Mouse (Mus musculus) heart, adult 2 months (tissue): ENCODE measurements around the gene Oosp3. TPM values are rescaled to one million over a fixed set of nuclear protein-coding genes. Genes with fewer than 3 reads are reported as not detected.

ENCODE experiments used
- DNase-seq, 2 experiments: peaks; one replicate each; pipeline ENCODE4 v3.0.0; 2021
- H3K27ac ChIP-seq: fragments of 200-600 bp; 2 replicates; pipeline ENCODE4 v1.8.1; 2022
- H3K27me3 ChIP-seq: fragments of 200-500 bp; 2 replicates; pipeline ENCODE4 v1.6.1; 2012; ENCODE audit warnings: mild to moderate bottlenecking, low read length, inconsistent platforms, mixed read lengths; ENCODE audit not compliant: control insufficient read depth, insufficient read depth
- H3K36me3 ChIP-seq: fragments of 200-500 bp; 2 replicates; pipeline ENCODE4 v1.6.1; 2012; ENCODE audit warnings: low read length, inconsistent platforms; ENCODE audit not compliant: control insufficient read depth, insufficient read depth
- H3K4me1 ChIP-seq: fragments of 200-500 bp; 2 replicates; pipeline ENCODE4 v1.6.1; 2011; ENCODE audit warnings: low read length; ENCODE audit not compliant: control insufficient read depth, insufficient read depth
- H3K4me3 ChIP-seq: fragments of 200-600 bp; 2 replicates; pipeline ENCODE4 v1.8.1; 2022
- H3K79me2 ChIP-seq: fragments of 200-500 bp; replicated peaks from 2 replicates; pipeline ENCODE4 v1.6.1; 2012; ENCODE audit warnings: mild to moderate bottlenecking, inconsistent platforms, low read length, moderate library complexity, mixed read lengths; ENCODE audit not compliant: control insufficient read depth, insufficient read depth
- H3K9ac ChIP-seq: fragments of 200-500 bp; 2 replicates; pipeline ENCODE4 v1.6.1; 2012; ENCODE audit warnings: low read depth, mild to moderate bottlenecking, control low read depth, inconsistent platforms, low read length, mixed read lengths
- CTCF ChIP-seq: fragments of 200-600 bp; IDR thresholded peaks from 2 replicates; pipeline ENCODE4 v1.8.1; 2022; ENCODE audit warnings: antibody characterized with exemption, mild to moderate bottlenecking, moderate library complexity
- EP300 ChIP-seq: fragments of 200-500 bp; IDR thresholded peaks from 2 replicates; pipeline ENCODE4 v1.6.1; 2011; ENCODE audit warnings: low read depth, low read length, control low read depth; ENCODE audit not compliant: insufficient read depth
- POLR2A ChIP-seq: fragments of 200-500 bp; IDR thresholded peaks from 2 replicates; pipeline ENCODE4 v1.6.1; 2011; ENCODE audit warnings: mild to moderate bottlenecking, low read depth, low read length, control low read depth; ENCODE audit not compliant: insufficient read depth
- WGBS: fragments of 180-500 bp; shearing (Covaris S2); methylation state at CpG from one replicate; pipeline ENCODE4 v1.1.7; 2018; 5-methylcytosine and 5-hydroxymethylcytosine counted together
- intact Hi-C: fragments of 180-260 bp; cut with DNase I; formaldehyde crosslinking; loops from one replicate; pipeline ENCODE4 v1.15.1; 2025
- long read RNA-seq: library from polyadenylated mRNA; stranded (forward); transcript quantifications from one replicate; pipeline ENCODE4 v2.0.0, GENCODE M21; 2021
- polyA plus RNA-seq: library from polyadenylated mRNA; depleted of rRNA; stranded (reverse); fragments of >200 nt; gene quantifications from 2 replicates; pipeline ENCODE4 v1.2.3, GENCODE M21; 2012; rRNA removed
- total RNA-seq, 2 experiments: library from RNA; stranded (reverse); gene quantifications; 2 replicates each; pipeline ENCODE4 v1.2.3; 2021

Oosp3 gene
- total RNA-seq (not detected), polyA plus RNA-seq (not detected in 2 replicates)
- long read RNA-seq: 0 reads

GRCm38 (mm10) chr19:11696755-11697154 lies at the start of gene Oosp3:
TSS of gene Oosp3 (plus strand) at chr19:11697055.
- 73% methylated on average over 2 of the region's 2 CpGs for WGBS
- H3K4me1 ChIP-seq: no peaks in the 10 kb centered on the region
- H3K79me2 ChIP-seq: no peaks in the 10 kb centered on the region
- H3K9ac ChIP-seq: no peak within 1 kb of the TSS
- intact Hi-C loops: no loop called here
- no peak within 1 kb of the TSS for H3K27ac ChIP-seq
- TF ChIP-seq CTCF (no peak), EP300 (no peak), POLR2A (no peak)
- H3K4me3 ChIP-seq: no peak within 1 kb of the TSS
- no peaks in the 10 kb centered on the region for H3K36me3 ChIP-seq
- H3K27me3 ChIP-seq: no peaks in the 10 kb centered on the region
- DNase-seq: no peak

- 66% methylated on average over 4 of the region's 4 CpGs for WGBS
- Histone ChIP-seq H3K79me2 (no peaks in the 10 kb centered on the region), H3K9ac (no peak overlapping the region), H3K4me1 (no peaks in the 10 kb centered on the region), H3K4me3 (no peak overlapping the region), H3K27me3 (no peaks in the 10 kb centered on the region), H3K36me3 (no peaks in the 10 kb centered on the region), H3K27ac (no peak overlapping the region)
- intact Hi-C loops: no loop called here
- no peak for TF ChIP-seq EP300
- no peak for TF ChIP-seq POLR2A
- no peak for TF ChIP-seq CTCF
- no peak for DNase-seq
Measured at GRCm38 (mm10) chr19:11649564-11649963, 47.3 kb upstream of the Oosp3 start.

GRCm38 (mm10) chr19:11659142-11659541 lies 37.7 kb upstream of the Oosp3 start:
- H3K4me3 ChIP-seq: no peak overlapping the region
- H3K27ac ChIP-seq: no peak overlapping the region
- TF ChIP-seq POLR2A (no peak), CTCF (no peak)
- no peaks in the 10 kb centered on the region for H3K36me3 ChIP-seq
- no peaks in the 10 kb centered on the region for H3K79me2 ChIP-seq
- DNase-seq: no peak
- no peaks in the 10 kb centered on the region for H3K27me3 ChIP-seq
- no peaks in the 10 kb centered on the region for H3K4me1 ChIP-seq
- H3K9ac ChIP-seq: no peak overlapping the region
- intact Hi-C loops: no loop called here
- WGBS: 44% methylated on average over 2 of the region's 2 CpGs

GRCm38 (mm10) chr19:11660459-11660858 lies 36.4 kb upstream of the Oosp3 start, which contains the start of gene Oosp2:
TSS of gene Oosp2 (minus strand) at chr19:11660559.
- WGBS: 88% methylated on average over 5 of the region's 5 CpGs

GRCm38 (mm10) chr19:11661562-11661961 lies 35.3 kb upstream of the Oosp3 start:
- Histone ChIP-seq H3K4me1 (no peaks in the 10 kb centered on the region), H3K27ac (no peak overlapping the region), H3K9ac (no peak overlapping the region), H3K27me3 (no peaks in the 10 kb centered on the region), H3K36me3 (no peaks in the 10 kb centered on the region), H3K4me3 (no peak overlapping the region), H3K79me2 (no peaks in the 10 kb centered on the region)
- intact Hi-C loops: no loop called here
- no peak for TF ChIP-seq CTCF
- TF ChIP-seq POLR2A: no peak
- no peak for TF ChIP-seq EP300
- DNase-seq: no peak

More at GRCm38 (mm10) chr19:11660459-11660858, 36.4 kb upstream of the Oosp3 start, which contains the start of gene Oosp2:
- H3K27ac ChIP-seq: no peak within 1 kb of the TSS
- H3K36me3 ChIP-seq: no peaks in the 10 kb centered on the region
- no peaks in the 10 kb centered on the region for H3K79me2 ChIP-seq
- H3K27me3 ChIP-seq: no peaks in the 10 kb centered on the region
- no peak for TF ChIP-seq POLR2A
- TF ChIP-seq EP300: no peak
- TF ChIP-seq CTCF: no peak
- no peak within 1 kb of the TSS for H3K4me3 ChIP-seq
- no peak within 1 kb of the TSS for H3K9ac ChIP-seq
- no peak for DNase-seq
- intact Hi-C loops: no loop called here
- no peaks in the 10 kb centered on the region for H3K4me1 ChIP-seq

- Histone ChIP-seq H3K4me3 (no peak within 1 kb of the TSS), H3K79me2 (no peaks in the 10 kb centered on the region), H3K36me3 (no peaks in the 10 kb centered on the region), H3K9ac (no peak within 1 kb of the TSS), H3K4me1 (no peaks in the 10 kb centered on the region), H3K27me3 (no peaks in the 10 kb centered on the region), H3K27ac (no peak within 1 kb of the TSS)
- no peak for DNase-seq
- intact Hi-C loops: no loop called here
- 40% methylated on average over 5 of the region's 5 CpGs for WGBS
- no peak for TF ChIP-seq CTCF
- no peak for TF ChIP-seq EP300
- TF ChIP-seq POLR2A: no peak
Measured at GRCm38 (mm10) chr19:11690839-11691238, 6.0 kb upstream of the Oosp3 start, which contains the start of gene Oosp1. TSS of gene Oosp1 (minus strand) at chr19:11691150.
